Mouse (Mus musculus): ENCODE results near the gene Fmo3.

GRCm38 (mm10) chr1:162912085-162912484 is 72.2 kb downstream of the Fmo3 start:
- TF ChIP-seq EP300 (optimal IDR thresholded peaks at IDR 0.05) (no peak), CTCF (IDR thresholded peaks at IDR 0.05; ENCODE audit: low read depth) (no peak)

All from stomach, postnatal 0 days (tissue).